Mouse (Mus musculus) ES-Bruce4 (cell line): ENCODE results near the gene Rhd. TPM values are rescaled to one million over a fixed set of nuclear protein-coding genes. Genes with fewer than 3 reads are reported as not detected.
A peak's percentile ranks its signal among the peaks of the same experiment; 100 is the strongest.

ENCODE experiments used
- H3K27ac ChIP-seq: 2 replicates; pipeline ENCODE4 v1.5.1; 2012; ENCODE audit warnings: low read length, inconsistent platforms; ENCODE audit not compliant: insufficient read depth
- H3K27me3 ChIP-seq: 2 replicates; pipeline ENCODE4 v1.6.1; 2012; ENCODE audit warnings: mild to moderate bottlenecking, low read length, inconsistent platforms; ENCODE audit not compliant: control insufficient read depth, poor library complexity, insufficient read depth, severe bottlenecking
- H3K36me3 ChIP-seq: 2 replicates; pipeline ENCODE4 v1.6.1; 2012; ENCODE audit warnings: inconsistent platforms, mild to moderate bottlenecking, low read length, moderate library complexity; ENCODE audit not compliant: control insufficient read depth, poor library complexity, insufficient read depth, severe bottlenecking
- H3K4me1 ChIP-seq: one replicate; pipeline ENCODE4 v1.8.1; 2011; ENCODE audit warnings: low read length; ENCODE audit not compliant: control insufficient read depth, insufficient read depth
- H3K4me3 ChIP-seq: 2 replicates; pipeline ENCODE4 v1.5.1; 2011; ENCODE audit warnings: low read depth, mild to moderate bottlenecking, low read length
- H3K9ac ChIP-seq: 2 replicates; pipeline ENCODE4 v1.6.1; 2012; ENCODE audit warnings: low read depth, mild to moderate bottlenecking, inconsistent platforms; ENCODE audit not compliant: poor library complexity, severe bottlenecking
- H3K9me3 ChIP-seq: replicated peaks from 2 replicates; pipeline ENCODE4 v1.6.1; 2012; ENCODE audit warnings: mild to moderate bottlenecking, low read length, inconsistent platforms; ENCODE audit not compliant: control insufficient read depth, poor library complexity, insufficient read depth, severe bottlenecking
- CTCF ChIP-seq: IDR thresholded peaks from one replicate; pipeline ENCODE4 v1.8.1; 2011; ENCODE audit warnings: low read depth, low read length
- EP300 ChIP-seq: IDR thresholded peaks from 2 replicates; pipeline ENCODE4 v1.6.1; 2011; ENCODE audit warnings: low read depth, low read length; ENCODE audit not compliant: insufficient read depth
- POLR2A ChIP-seq: IDR thresholded peaks from one replicate; pipeline ENCODE4 v1.8.1; 2011; ENCODE audit warnings: low read length; ENCODE audit not compliant: insufficient read depth
- polyA plus RNA-seq: library from polyadenylated mRNA; stranded (reverse); fragments of >200 nt; gene quantifications from 2 replicates; pipeline ENCODE4 v1.2.4, GENCODE M21; 2011; ENCODE audit warnings: low read depth; ENCODE audit not compliant: missing spikeins, insufficient read depth, insufficient read length

Gene Rhd
- polyA plus RNA-seq, 1 experiment, result 4.2 TPM

GRCm38 (mm10) chr4:134915223-134916050, 51.1 kb downstream of the Rhd start:
- Histone ChIP-seq H3K9ac (no peak overlapping the region), H3K27ac (no peak overlapping the region), H3K4me1 (no peaks in the 10 kb centered on the region), H3K4me3 (peak overlapping the region; percentile 15; the same call in 1 of the 2 replicates), H3K27me3 (no peaks in the 10 kb centered on the region), H3K9me3 (peaks cover 3% of the 10 kb centered on the region; the same call in 1 of the 2 replicates), H3K36me3 (peaks cover 5% of the 10 kb centered on the region; the same call in 1 of the 2 replicates)
- TF ChIP-seq CTCF (no peak), POLR2A (no peak), EP300 (no peak)

GRCm38 (mm10) chr4:134917194-134917593, 52.9 kb downstream of the Rhd start:
- H3K27ac ChIP-seq, result no peak overlapping the region
- no peak overlapping the region for H3K4me3 ChIP-seq
- TF ChIP-seq EP300, result no peak
- no peak for TF ChIP-seq CTCF
- TF ChIP-seq POLR2A, result no peak
- no peaks in the 10 kb centered on the region for H3K27me3 ChIP-seq
- no peaks in the 10 kb centered on the region for H3K4me1 ChIP-seq
- no peaks in the 10 kb centered on the region for H3K36me3 ChIP-seq
- H3K9me3 ChIP-seq, result no peaks in the 10 kb centered on the region
- H3K9ac ChIP-seq, result no peak overlapping the region

GRCm38 (mm10) chr4:134918381-134918780, 54.0 kb downstream of the Rhd start:
- Histone ChIP-seq H3K27me3 (no peaks in the 10 kb centered on the region), H3K27ac (no peak overlapping the region), H3K4me3 (no peak overlapping the region), H3K9ac (no peak overlapping the region), H3K36me3 (no peaks in the 10 kb centered on the region), H3K4me1 (no peaks in the 10 kb centered on the region), H3K9me3 (no peaks in the 10 kb centered on the region)
- TF ChIP-seq POLR2A (no peak), EP300 (no peak), CTCF (no peak)

- Histone ChIP-seq H3K27me3 (no peaks in the 10 kb centered on the region), H3K27ac (no peak overlapping the region), H3K4me3 (no peak overlapping the region), H3K9me3 (no peaks in the 10 kb centered on the region), H3K4me1 (no peaks in the 10 kb centered on the region), H3K36me3 (peaks cover 9% of the 10 kb centered on the region), H3K9ac (no peak overlapping the region)
- TF ChIP-seq POLR2A, result no peak
- TF ChIP-seq CTCF, result no peak
- no peak for TF ChIP-seq EP300
Observed at GRCm38 (mm10) chr4:134919733-134920540, 55.6 kb downstream of the Rhd start.

GRCm38 (mm10) chr4:134920631-134921030, 56.3 kb downstream of the Rhd start:
- no peaks in the 10 kb centered on the region for H3K27me3 ChIP-seq
- no peak overlapping the region for H3K9ac ChIP-seq
- H3K4me1 ChIP-seq, result no peaks in the 10 kb centered on the region
- peaks cover 16% of the 10 kb centered on the region for H3K36me3 ChIP-seq
- H3K4me3 ChIP-seq, result no peak overlapping the region
- TF ChIP-seq EP300, result no peak
- no peak for TF ChIP-seq CTCF
- TF ChIP-seq POLR2A, result no peak
- H3K9me3 ChIP-seq, result no peaks in the 10 kb centered on the region
- no peak overlapping the region for H3K27ac ChIP-seq

- Histone ChIP-seq H3K27ac (no peak overlapping the region), H3K9ac (no peak overlapping the region), H3K9me3 (no peaks in the 10 kb centered on the region), H3K4me1 (no peaks in the 10 kb centered on the region), H3K27me3 (no peaks in the 10 kb centered on the region), H3K36me3 (peaks cover 26% of the 10 kb centered on the region), H3K4me3 (no peak overlapping the region)
- TF ChIP-seq POLR2A (no peak), CTCF (no peak), EP300 (no peak)
Observed at GRCm38 (mm10) chr4:134921703-134922102, 57.4 kb downstream of the Rhd start.
